Mouse (Mus musculus): ENCODE results near the gene Myo1h.

Gene Myo1h

GRCm38 (mm10) chr5:114384448-114384847, 95.5 kb downstream of the Myo1h start:
- no peak for DNase-seq (ENCODE audit: extremely low read depth, low read depth)

- DNase-seq (ENCODE audit: extremely low read depth, low read depth) = no peak
These were observed 104.2 kb downstream of the Myo1h start for GRCm38 (mm10) chr5:114393169-114393568.

GRCm38 (mm10) chr5:114406592-114406991, 117.6 kb downstream of the Myo1h start:
- no peak for DNase-seq (ENCODE audit: extremely low read depth, low read depth)

DNA sequence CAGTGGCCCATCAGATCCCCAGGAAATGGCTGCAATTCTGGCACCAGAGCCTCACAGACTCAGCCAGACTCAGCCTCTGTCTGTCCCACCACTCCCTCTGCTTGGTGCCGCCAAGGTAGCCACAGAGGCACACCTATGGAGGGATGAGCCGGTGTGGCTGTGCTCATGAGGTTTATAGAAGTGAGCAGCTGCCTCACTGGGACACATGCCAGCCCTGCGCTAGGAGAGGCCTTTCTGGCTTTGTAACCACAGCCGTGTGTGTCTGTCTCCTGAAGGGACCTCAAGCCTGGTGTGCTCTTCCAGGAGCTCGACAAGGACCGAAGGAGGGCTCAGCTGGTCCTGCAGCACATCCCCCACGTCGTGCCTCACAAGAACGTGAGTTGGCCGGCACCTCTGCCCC, 118.3 kb downstream of the Myo1h start:
- no peak for DNase-seq (ENCODE audit: extremely low read depth, low read depth)

DNA sequence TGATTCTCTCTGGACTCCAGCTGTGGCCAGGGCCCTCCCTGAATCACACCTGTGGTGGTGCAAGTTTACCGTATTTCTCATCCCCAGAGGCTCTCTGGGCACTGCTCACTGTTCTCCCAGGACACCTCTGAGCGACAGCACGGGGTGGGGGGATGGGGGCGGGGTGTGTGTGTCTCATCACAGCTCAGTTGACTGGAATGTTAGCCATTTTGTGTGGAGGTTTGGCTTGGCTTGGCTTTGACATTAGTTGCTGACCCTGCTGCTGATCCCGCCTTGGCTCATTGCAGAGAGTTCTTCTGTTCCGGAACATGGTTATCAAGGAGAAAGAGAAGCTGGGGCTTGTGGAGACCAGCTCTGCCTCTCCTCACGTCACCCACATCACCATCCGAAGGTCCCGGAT, 118.8 kb downstream of the Myo1h start:
- DNase-seq (ENCODE audit: extremely low read depth, low read depth) = no peak

- no peak for DNase-seq (ENCODE audit: extremely low read depth, low read depth)
These were observed 119.9 kb downstream of the Myo1h start for GRCm38 (mm10) chr5:114408846-114409245.

DNA sequence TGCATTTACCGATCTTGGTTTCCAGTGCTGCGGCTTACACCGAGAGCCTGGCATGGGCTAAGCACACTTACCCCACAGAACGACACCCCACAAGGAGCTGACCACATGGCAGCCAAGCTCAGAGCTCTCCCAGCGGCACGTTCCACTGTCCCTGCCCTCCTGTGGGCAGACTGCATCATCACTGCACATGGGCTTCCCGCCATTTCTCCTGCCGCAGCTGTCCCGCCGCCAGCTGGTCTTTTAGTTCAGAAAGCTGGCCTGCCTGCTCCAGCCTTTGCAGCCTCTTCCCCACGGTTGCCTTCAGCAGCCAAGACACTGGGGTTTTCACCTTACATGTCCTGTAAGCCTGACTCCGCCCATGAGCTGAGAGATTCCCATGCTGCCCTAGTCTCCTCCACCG, 121.5 kb downstream of the Myo1h start:
- no peak for DNase-seq (ENCODE audit: extremely low read depth, low read depth)

DNA sequence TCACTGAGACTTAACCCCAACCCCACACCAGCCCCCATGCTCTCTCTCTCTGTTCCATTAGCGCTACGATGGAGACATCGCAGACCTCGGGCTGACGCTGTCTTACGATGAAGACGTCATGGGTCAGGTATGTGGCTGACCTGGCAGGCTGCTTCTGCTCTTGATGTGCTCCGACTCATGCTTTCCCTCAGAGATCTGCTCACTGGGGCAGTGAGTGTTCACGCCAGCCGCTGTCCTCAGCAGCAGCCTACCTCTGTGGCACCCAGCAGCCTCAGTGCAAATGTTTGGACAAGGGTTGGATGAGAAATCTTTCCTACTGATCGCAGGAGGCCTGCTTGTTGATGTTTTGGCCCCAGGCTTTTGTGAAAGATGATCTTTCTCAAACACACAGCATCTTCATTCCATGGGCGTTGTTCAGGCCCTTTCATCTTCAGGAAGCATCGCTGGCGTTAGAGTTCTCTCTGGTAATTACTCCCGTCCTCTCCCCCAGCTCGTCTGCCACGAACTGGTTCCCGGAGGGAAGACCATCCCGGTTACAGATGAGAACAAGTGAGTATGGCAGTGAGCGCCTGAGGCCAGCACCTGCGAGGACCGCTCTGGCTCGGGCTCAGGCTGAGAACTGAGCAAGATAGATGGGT, 123.5 kb downstream of the Myo1h start:
- no peak for DNase-seq (ENCODE audit: extremely low read depth, low read depth)

- no peak for DNase-seq (ENCODE audit: extremely low read depth, low read depth)
These were observed 124.2 kb downstream of the Myo1h start for GRCm38 (mm10) chr5:114413067-114413735.
